Mouse (Mus musculus) liver, embryonic 12.5 days (tissue): ENCODE results near the gene Fbn1. TPM values are rescaled to one million over a fixed set of nuclear protein-coding genes. Genes with fewer than 3 reads are reported as not detected.

Experiments
- ATAC-seq: fragments of 200-750 bp; cut with Nextera tagmentation; 2 replicates; pipeline ENCODE4 v1.8.0; 2017; ENCODE audit warnings: moderate number of reproducible peaks, mild to moderate bottlenecking, moderate library complexity
- H3K27ac ChIP-seq: fragments of 300-500 bp; sonication (generic); 2 replicates; pipeline ENCODE4 v1.5.1; 2016; ENCODE audit warnings: mild to moderate bottlenecking
- H3K27me3 ChIP-seq: fragments of 300-500 bp; sonication (generic); replicated peaks from 2 replicates; pipeline ENCODE4 v1.6.1; 2016; ENCODE audit warnings: mild to moderate bottlenecking, moderate library complexity
- H3K36me3 ChIP-seq: fragments of 300-500 bp; sonication (generic); 2 replicates; pipeline ENCODE4 v1.6.1; 2016; ENCODE audit warnings: mild to moderate bottlenecking, moderate library complexity
- H3K4me1 ChIP-seq: fragments of 300-500 bp; sonication (generic); 2 replicates; pipeline ENCODE4 v1.6.1; 2016
- H3K4me2 ChIP-seq: fragments of 300-500 bp; sonication (generic); 2 replicates; pipeline ENCODE4 v1.6.1; 2016; ENCODE audit warnings: mild to moderate bottlenecking, moderate library complexity
- H3K4me3 ChIP-seq: fragments of 300-500 bp; sonication (generic); 2 replicates; pipeline ENCODE4 v1.5.1; 2016; ENCODE audit warnings: mild to moderate bottlenecking, moderate library complexity
- H3K9ac ChIP-seq: fragments of 300-500 bp; sonication (generic); 2 replicates; pipeline ENCODE4 v1.6.1; 2016; ENCODE audit warnings: mild to moderate bottlenecking, moderate library complexity
- H3K9me3 ChIP-seq: fragments of 300-500 bp; sonication (generic); replicated peaks from 2 replicates; pipeline ENCODE4 v1.6.1; 2016; ENCODE audit warnings: mild to moderate bottlenecking, moderate library complexity
- WGBS: fragments of 180-500 bp; shearing (Covaris S2); methylation state at CpG from one replicate; pipeline ENCODE4 v1.1.7; 2016; ENCODE audit not compliant: insufficient replicate concordance; 5-methylcytosine and 5-hydroxymethylcytosine counted together
- polyA plus RNA-seq: library from polyadenylated mRNA; unstranded; fragments of >200 nt; fragmentation: Nextera tagmentation; extraction: Ambion mirVana; gene quantifications from 2 replicates; pipeline ENCODE4 v1.2.1, GENCODE M21; 2016

Fbn1 gene
- 2.4 and 2.9 TPM in 2 replicates for polyA plus RNA-seq

- peak within 1 kb of the TSS; percentile 52 for H3K4me3 ChIP-seq
- H3K9me3 ChIP-seq = no peaks in the 10 kb centered on the region
- no peaks in the 10 kb centered on the region for H3K36me3 ChIP-seq
- peak within 1 kb of the TSS; percentile 62 for H3K4me2 ChIP-seq
- no peak within 1 kb of the TSS for H3K9ac ChIP-seq
- H3K27me3 ChIP-seq = peaks cover 61% of the 10 kb centered on the region
- H3K27ac ChIP-seq = no peak within 1 kb of the TSS
- ATAC-seq = no peak
- WGBS = 65% methylated on average over 4 of the region's 4 CpGs
- no peaks in the 10 kb centered on the region for H3K4me1 ChIP-seq
These were observed at the start of gene Fbn1 for GRCm38 (mm10) chr2:125507893-125508292. Fbn1 (minus strand) TSS chr2:125507993.

DNA sequence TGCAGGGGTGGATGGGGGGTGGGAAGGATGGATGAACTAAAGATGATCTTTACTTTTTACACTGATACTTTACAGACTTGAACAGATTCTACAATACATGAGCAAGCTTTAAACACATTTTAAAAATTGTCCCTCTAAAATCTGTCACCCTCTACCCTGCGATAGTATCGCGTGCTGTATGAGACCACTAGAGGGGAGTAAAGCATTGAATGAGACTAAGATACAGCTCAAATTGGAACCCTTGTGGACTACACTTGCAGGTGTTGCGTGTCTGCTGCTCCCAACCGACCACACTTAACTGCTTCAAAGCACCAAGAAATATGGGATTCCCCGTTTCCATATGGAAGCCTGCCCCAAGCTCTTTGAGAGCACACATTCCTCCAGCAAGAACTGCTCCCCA is 48.0 kb upstream of the Fbn1 start:
- Histone ChIP-seq H3K27ac (no peak overlapping the region), H3K27me3 (no peaks in the 10 kb centered on the region), H3K9me3 (no peaks in the 10 kb centered on the region), H3K4me3 (no peak overlapping the region), H3K9ac (no peak overlapping the region), H3K4me1 (no peaks in the 10 kb centered on the region), H3K36me3 (no peaks in the 10 kb centered on the region), H3K4me2 (no peak overlapping the region)
- no peak for ATAC-seq
- WGBS = 69% methylated on average over 6 of the region's 6 CpGs

DNA sequence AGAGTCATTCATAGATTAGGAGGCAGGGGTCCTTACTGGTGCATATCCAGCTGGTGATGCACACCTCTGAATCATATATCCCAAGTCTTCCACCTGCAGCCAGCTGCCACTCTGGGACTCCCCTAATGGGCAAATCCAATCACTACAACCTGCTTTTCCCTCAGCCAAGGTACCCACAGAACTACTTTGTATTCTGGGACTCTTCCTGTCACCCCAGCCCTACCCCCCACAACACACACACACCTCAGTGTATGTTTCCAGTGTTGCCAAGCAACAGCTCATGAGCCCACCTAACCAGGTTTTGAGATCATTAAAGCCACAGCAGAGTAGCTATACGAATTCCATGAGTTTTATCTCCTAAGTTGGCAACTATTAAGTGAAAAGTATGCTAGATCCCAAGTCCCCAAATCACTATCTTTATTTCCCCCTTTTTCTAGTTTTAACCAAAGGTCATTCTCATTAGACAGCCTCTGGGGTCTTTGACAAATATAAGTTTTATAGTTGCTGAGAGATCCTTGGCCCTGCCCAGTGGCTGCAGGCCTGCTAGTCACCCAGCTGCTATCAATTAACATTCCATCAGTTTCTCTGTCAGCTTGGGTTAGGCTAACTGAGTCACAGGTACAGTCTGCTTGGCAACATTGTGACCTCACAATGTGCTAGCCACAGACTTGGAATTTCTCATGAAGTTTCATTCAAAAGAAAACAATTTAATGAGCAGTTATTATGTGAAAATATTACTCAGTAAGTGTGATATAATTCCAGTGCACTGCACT is 41.2 kb upstream of the Fbn1 start:
- Histone ChIP-seq H3K4me3 (no peak overlapping the region), H3K4me2 (no peak overlapping the region), H3K4me1 (no peaks in the 10 kb centered on the region), H3K9me3 (no peaks in the 10 kb centered on the region), H3K27ac (no peak overlapping the region), H3K9ac (no peak overlapping the region), H3K27me3 (no peaks in the 10 kb centered on the region), H3K36me3 (no peaks in the 10 kb centered on the region)
- WGBS = 54% methylated on average over 1 of the region's 1 CpGs
- ATAC-seq = no peak

DNA sequence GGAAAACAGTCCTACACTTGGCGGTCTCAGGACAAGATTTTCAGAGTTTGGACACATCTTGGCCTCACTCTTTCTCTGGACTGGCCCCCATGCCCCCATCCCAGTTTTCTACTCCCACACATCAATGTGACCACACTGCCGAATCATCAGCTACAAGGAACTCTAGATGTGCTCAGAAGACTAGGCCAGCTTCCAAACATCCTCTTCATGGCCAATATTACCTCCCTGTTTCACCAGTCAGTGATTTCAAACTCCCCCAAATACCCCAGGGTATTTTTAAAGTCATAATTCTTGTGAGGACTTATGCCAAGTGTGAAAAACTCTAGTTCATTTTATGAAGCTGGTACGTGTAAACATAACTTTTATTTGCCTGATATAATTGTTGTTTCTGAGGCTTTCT is 37.2 kb upstream of the Fbn1 start:
- H3K4me2 ChIP-seq = no peak overlapping the region
- no peaks in the 10 kb centered on the region for H3K9me3 ChIP-seq
- 68% methylated on average over 3 of the region's 3 CpGs for WGBS
- no peaks in the 10 kb centered on the region for H3K36me3 ChIP-seq
- H3K27me3 ChIP-seq = no peaks in the 10 kb centered on the region
- H3K27ac ChIP-seq = no peak overlapping the region
- no peaks in the 10 kb centered on the region for H3K4me1 ChIP-seq
- H3K4me3 ChIP-seq = no peak overlapping the region
- ATAC-seq = no peak
- no peak overlapping the region for H3K9ac ChIP-seq

- Histone ChIP-seq H3K9ac (no peak overlapping the region), H3K9me3 (no peaks in the 10 kb centered on the region), H3K4me1 (no peaks in the 10 kb centered on the region), H3K4me2 (no peak overlapping the region), H3K4me3 (no peak overlapping the region), H3K27me3 (no peaks in the 10 kb centered on the region), H3K27ac (no peak overlapping the region), H3K36me3 (no peaks in the 10 kb centered on the region)
- WGBS = 32% methylated on average over 1 of the region's 1 CpGs
- ATAC-seq = no peak
These were observed 35.9 kb upstream of the Fbn1 start for GRCm38 (mm10) chr2:125543646-125544045.

DNA sequence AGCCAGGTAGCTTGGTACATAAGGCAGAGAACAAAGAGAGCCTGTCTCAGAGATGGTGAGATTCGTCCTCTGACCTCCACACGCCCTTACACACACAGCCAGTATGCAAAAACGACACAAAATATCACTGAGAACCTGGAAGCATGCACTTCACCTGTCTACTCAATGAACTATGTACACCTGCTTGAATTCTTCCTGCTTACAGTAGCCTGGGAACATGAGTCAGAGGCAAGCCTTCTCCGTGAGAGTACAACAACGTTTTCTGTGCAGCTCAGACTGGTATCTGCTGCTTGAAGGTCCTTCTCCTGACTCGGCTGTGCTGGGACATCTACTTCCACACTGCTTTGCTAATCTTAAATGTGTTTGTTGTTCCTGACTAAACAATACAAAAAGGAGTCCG is 33.7 kb upstream of the Fbn1 start:
- Histone ChIP-seq H3K27ac (no peak overlapping the region), H3K4me1 (no peaks in the 10 kb centered on the region)
- WGBS = 61% methylated on average over 7 of the region's 7 CpGs

GRCm38 (mm10) chr2:125540579-125540978 is 32.8 kb upstream of the Fbn1 start:
- Histone ChIP-seq H3K4me3 (no peak overlapping the region), H3K4me1 (no peaks in the 10 kb centered on the region), H3K27me3 (no peaks in the 10 kb centered on the region), H3K9me3 (no peaks in the 10 kb centered on the region), H3K4me2 (no peak overlapping the region), H3K9ac (no peak overlapping the region), H3K36me3 (no peaks in the 10 kb centered on the region), H3K27ac (no peak overlapping the region)
- WGBS = 68% methylated on average over 7 of the region's 7 CpGs
- ATAC-seq = no peak

More for the DNA sequence above, 33.7 kb upstream of the Fbn1 start:
- no peak overlapping the region for H3K4me2 ChIP-seq
- no peaks in the 10 kb centered on the region for H3K9me3 ChIP-seq
- no peak overlapping the region for H3K9ac ChIP-seq
- H3K4me3 ChIP-seq = no peak overlapping the region
- H3K36me3 ChIP-seq = no peaks in the 10 kb centered on the region
- no peaks in the 10 kb centered on the region for H3K27me3 ChIP-seq
- ATAC-seq = no peak

DNA sequence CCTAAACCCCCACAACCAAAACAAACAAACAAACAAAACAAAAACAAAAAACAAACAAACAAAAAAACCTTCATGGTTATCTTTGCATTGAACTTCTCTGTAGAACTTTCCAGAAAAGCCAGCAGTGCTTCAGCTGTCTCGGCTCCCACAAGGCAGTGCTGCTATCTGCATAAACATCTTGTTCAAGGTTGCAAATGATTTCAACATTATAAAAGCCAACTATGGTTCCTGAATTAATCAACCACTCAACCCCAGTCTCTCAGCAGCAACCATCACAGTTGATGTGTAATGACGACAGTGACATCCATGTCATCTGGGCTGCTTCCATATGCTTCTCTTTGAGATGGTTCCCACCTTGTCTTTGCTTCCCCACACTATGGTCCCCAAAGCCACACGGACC is 31.8 kb upstream of the Fbn1 start:
- H3K27ac ChIP-seq = no peak overlapping the region
- H3K27me3 ChIP-seq = no peaks in the 10 kb centered on the region
- H3K36me3 ChIP-seq = no peaks in the 10 kb centered on the region
- no peak for ATAC-seq
- H3K4me3 ChIP-seq = no peak overlapping the region
- H3K4me2 ChIP-seq = no peak overlapping the region
- no peaks in the 10 kb centered on the region for H3K9me3 ChIP-seq
- no peak overlapping the region for H3K9ac ChIP-seq
- H3K4me1 ChIP-seq = no peaks in the 10 kb centered on the region
- 70% methylated on average over 3 of the region's 3 CpGs for WGBS

- Histone ChIP-seq H3K4me2 (no peak overlapping the region), H3K9me3 (no peaks in the 10 kb centered on the region), H3K27ac (no peak overlapping the region), H3K36me3 (no peaks in the 10 kb centered on the region), H3K4me3 (no peak overlapping the region), H3K9ac (no peak overlapping the region), H3K4me1 (no peaks in the 10 kb centered on the region), H3K27me3 (no peaks in the 10 kb centered on the region)
- ATAC-seq = no peak
- 40% methylated on average over 6 of the region's 6 CpGs for WGBS
These were observed 22.9 kb upstream of the Fbn1 start for GRCm38 (mm10) chr2:125530665-125531064.

- no peaks in the 10 kb centered on the region for H3K9me3 ChIP-seq
- no peak overlapping the region for H3K4me2 ChIP-seq
- no peak overlapping the region for H3K4me3 ChIP-seq
- no peaks in the 10 kb centered on the region for H3K4me1 ChIP-seq
- no peak overlapping the region for H3K27ac ChIP-seq
- ATAC-seq = no peak
- H3K9ac ChIP-seq = no peak overlapping the region
- H3K27me3 ChIP-seq = no peaks in the 10 kb centered on the region
- H3K36me3 ChIP-seq = no peaks in the 10 kb centered on the region
- 56% methylated on average over 5 of the region's 5 CpGs for WGBS
These were observed 18.8 kb upstream of the Fbn1 start for GRCm38 (mm10) chr2:125526566-125526965.

DNA sequence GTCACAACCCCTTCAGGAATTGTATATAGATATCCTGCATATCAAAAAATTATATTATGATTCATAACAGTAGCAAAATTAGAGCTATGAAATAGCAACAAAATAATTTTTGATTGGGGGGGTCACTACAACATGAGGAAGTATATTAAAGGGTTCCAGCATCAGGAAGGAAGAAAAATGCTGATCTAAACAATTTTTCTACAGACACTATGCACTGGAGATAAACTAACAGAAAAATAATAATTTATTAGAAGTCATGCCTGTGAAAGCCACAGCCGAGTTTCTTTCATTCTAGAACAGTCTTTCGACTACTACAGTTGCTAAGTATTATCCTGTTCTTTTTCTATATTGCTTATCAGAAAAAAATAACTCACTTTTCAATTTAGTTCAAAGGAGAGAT is 17.7 kb upstream of the Fbn1 start:
- no peak overlapping the region for H3K4me2 ChIP-seq
- ATAC-seq = no peak
- H3K4me3 ChIP-seq = no peak overlapping the region
- 64% methylated on average over 2 of the region's 2 CpGs for WGBS
- no peak overlapping the region for H3K27ac ChIP-seq
- H3K27me3 ChIP-seq = no peaks in the 10 kb centered on the region
- H3K4me1 ChIP-seq = no peaks in the 10 kb centered on the region
- H3K36me3 ChIP-seq = no peaks in the 10 kb centered on the region
- no peak overlapping the region for H3K9ac ChIP-seq
- no peaks in the 10 kb centered on the region for H3K9me3 ChIP-seq

GRCm38 (mm10) chr2:125516594-125516993 is 8.8 kb upstream of the Fbn1 start:
- Histone ChIP-seq H3K36me3 (no peaks in the 10 kb centered on the region), H3K4me1 (peaks cover 16% of the 10 kb centered on the region), H3K27me3 (no peaks in the 10 kb centered on the region; the same call in 1 of the 2 replicates), H3K9me3 (0 out of 2 replicates have a peak, but pooled peaks cover 3% of the 10 kb centered on the region), H3K27ac (no peak overlapping the region), H3K9ac (no peak overlapping the region), H3K4me3 (no peak overlapping the region), H3K4me2 (peak overlapping the region; percentile 20; the same call in 1 of the 2 replicates)
- ATAC-seq = peak; percentile 81
- 2% methylated on average over 4 of the region's 4 CpGs for WGBS
